Mouse (Mus musculus) embryonic fibroblast, embryonic 13.5 days (primary cell): ENCODE results near the gene Acaa1a.

ENCODE experiments used
- CTCF ChIP-seq: IDR thresholded peaks from 2 replicates; pipeline ENCODE4 v1.5.1; 2011; ENCODE audit warnings: mild to moderate bottlenecking, control low read depth, low read length, moderate library complexity, borderline replicate concordance; ENCODE audit not compliant: insufficient read depth
- POLR2A ChIP-seq: IDR thresholded peaks from 2 replicates; pipeline ENCODE4 v1.6.1; 2011; ENCODE audit warnings: low read depth, mild to moderate bottlenecking, control low read depth, low read length, moderate library complexity

DNA sequence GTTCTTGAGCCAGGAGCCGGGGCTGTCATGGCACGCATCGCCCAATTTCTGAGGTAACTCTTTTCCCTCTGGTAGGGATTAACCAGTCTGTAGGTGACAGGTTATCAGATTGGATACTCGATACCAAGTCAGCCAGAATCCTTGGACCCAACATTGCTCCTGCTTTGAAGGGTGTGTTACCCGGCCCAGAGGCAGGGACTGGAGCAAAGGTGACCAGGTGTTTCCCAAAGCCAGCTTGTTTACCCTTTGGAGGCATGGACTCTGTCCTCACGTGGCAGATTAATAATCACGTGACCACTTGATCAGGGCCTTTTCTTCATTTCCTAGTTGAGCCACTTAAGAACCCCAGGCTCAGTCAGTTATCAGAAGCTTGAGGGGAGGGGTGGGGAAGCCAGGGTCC, 3.3 kb downstream of the Acaa1a start:
- TF ChIP-seq CTCF (no peak), POLR2A (no peak)
